Mouse (Mus musculus) limb, embryonic 13.5 days (tissue): ENCODE measurements around the gene Arfip1. TPM values are rescaled to one million over a fixed set of nuclear protein-coding genes. Genes with fewer than 3 reads are reported as not detected.

ENCODE experiments used
- polyA plus RNA-seq: library from polyadenylated mRNA; unstranded; fragments of >200 nt; fragmentation: Nextera tagmentation; extraction: Ambion mirVana; gene quantifications from 2 replicates; pipeline ENCODE4 v1.2.1, GENCODE M21; 2015

Gene Arfip1
- polyA plus RNA-seq, 1 experiment from 2014 or later, result 43.8 TPM

Other genes starting within 250 kb of the Arfip1 start
- gene Fhdc1, start 102.2 kb downstream of the Arfip1 start, polyA plus RNA-seq, result 4.4 and 6.2 TPM in 2 replicates
- 0.64 and 0.93 TPM in 2 replicates for gene Tigd4, start 10.9 kb upstream of the Arfip1 start, polyA plus RNA-seq
- gene Tmem154, start 83.6 kb upstream of the Arfip1 start, polyA plus RNA-seq, result 1.6 and 1.7 TPM in 2 replicates
- gene Fbxw7, start 232.6 kb upstream of the Arfip1 start, polyA plus RNA-seq, result 13.0 and 13.3 TPM in 2 replicates